Mouse (Mus musculus) forebrain, embryonic 13.5 days (tissue): Measurements from ENCODE around the gene Jph2. TPM values are rescaled to one million over a fixed set of nuclear protein-coding genes. Genes with fewer than 3 reads are reported as not detected.

Source experiments
- ATAC-seq: fragments of 200-750 bp; cut with Nextera tagmentation; 2 replicates; pipeline ENCODE4 v1.8.0; 2017
- H3K27ac ChIP-seq: fragments of 300-500 bp; sonication (generic); 2 replicates; pipeline ENCODE4 v1.5.1; 2015; ENCODE audit warnings: inconsistent platforms, mild to moderate bottlenecking, moderate library complexity
- H3K27me3 ChIP-seq: fragments of 300-500 bp; sonication (generic); 2 replicates; pipeline ENCODE4 v1.6.1; 2015; ENCODE audit warnings: mild to moderate bottlenecking, inconsistent platforms
- H3K36me3 ChIP-seq: fragments of 300-500 bp; sonication (generic); 2 replicates; pipeline ENCODE4 v1.6.1; 2015; ENCODE audit warnings: mild to moderate bottlenecking, inconsistent platforms; ENCODE audit not compliant: poor library complexity, severe bottlenecking
- H3K4me1 ChIP-seq: fragments of 300-500 bp; sonication (generic); 2 replicates; pipeline ENCODE4 v1.6.1; 2015; ENCODE audit warnings: inconsistent platforms
- H3K4me2 ChIP-seq: fragments of 300-500 bp; sonication (generic); 2 replicates; pipeline ENCODE4 v1.6.1; 2015; ENCODE audit warnings: inconsistent platforms, mild to moderate bottlenecking, moderate library complexity
- H3K4me3 ChIP-seq: fragments of 300-500 bp; sonication (generic); 2 replicates; pipeline ENCODE4 v1.5.1; 2015; ENCODE audit warnings: mild to moderate bottlenecking, inconsistent platforms
- H3K9ac ChIP-seq: fragments of 300-500 bp; sonication (generic); 2 replicates; pipeline ENCODE4 v1.6.1; 2015; ENCODE audit warnings: mild to moderate bottlenecking, inconsistent platforms
- H3K9me3 ChIP-seq: fragments of 300-500 bp; sonication (generic); replicated peaks from 2 replicates; pipeline ENCODE4 v1.6.1; 2016; ENCODE audit warnings: inconsistent platforms
- WGBS: fragments of 180-500 bp; shearing (Covaris S2); methylation state at CpG from one replicate; pipeline ENCODE4 v1.1.7; 2015; 5-methylcytosine and 5-hydroxymethylcytosine counted together
- polyA plus RNA-seq: library from polyadenylated mRNA; unstranded; fragments of >200 nt; fragmentation: Nextera tagmentation; extraction: Ambion mirVana; gene quantifications from 2 replicates; pipeline ENCODE4 v1.2.1, GENCODE M21; 2015

Jph2 gene
- polyA plus RNA-seq, 1 experiment from 2014 or later: 0.12 TPM

- Histone ChIP-seq H3K27ac (no peak overlapping the region), H3K4me1 (no peaks in the 10 kb centered on the region), H3K4me3 (no peak overlapping the region), H3K4me2 (no peak overlapping the region), H3K36me3 (no peaks in the 10 kb centered on the region), H3K9me3 (0 out of 2 replicates have a peak, but pooled peaks cover 4% of the 10 kb centered on the region), H3K27me3 (peaks cover 36% of the 10 kb centered on the region), H3K9ac (no peak overlapping the region)
- ATAC-seq: no peak
- WGBS: 86% methylated on average over 5 of the region's 5 CpGs
Observed at GRCm38 (mm10) chr2:163379366-163379765, 18.4 kb downstream of the Jph2 start.

- H3K27ac ChIP-seq: no peak overlapping the region
- no peak overlapping the region for H3K4me3 ChIP-seq
- no peak overlapping the region for H3K9ac ChIP-seq
- H3K9me3 ChIP-seq: 0 out of 2 replicates have a peak, but pooled peaks cover 4% of the 10 kb centered on the region
- peaks cover 39% of the 10 kb centered on the region for H3K27me3 ChIP-seq
- H3K4me1 ChIP-seq: no peaks in the 10 kb centered on the region
- WGBS: 40% methylated on average over 33 of the region's 33 CpGs
- no peak for ATAC-seq
- no peak overlapping the region for H3K4me2 ChIP-seq
- H3K36me3 ChIP-seq: no peaks in the 10 kb centered on the region
Observed at GRCm38 (mm10) chr2:163376082-163376481, 21.7 kb downstream of the Jph2 start.

- Histone ChIP-seq H3K36me3 (no peaks in the 10 kb centered on the region), H3K4me2 (no peak overlapping the region), H3K27ac (no peak overlapping the region), H3K9ac (no peak overlapping the region), H3K4me1 (no peaks in the 10 kb centered on the region), H3K9me3 (0 out of 2 replicates have a peak, but pooled peaks cover 4% of the 10 kb centered on the region), H3K4me3 (no peak overlapping the region), H3K27me3 (peaks cover 39% of the 10 kb centered on the region)
- no peak for ATAC-seq
- WGBS: 50% methylated on average over 35 of the region's 35 CpGs
Observed at GRCm38 (mm10) chr2:163375468-163375867, 22.3 kb downstream of the Jph2 start.

- 85% methylated on average over 1 of the region's 1 CpGs for WGBS
- no peak for ATAC-seq
- no peaks in the 10 kb centered on the region for H3K4me1 ChIP-seq
- H3K9ac ChIP-seq: no peak overlapping the region
- H3K27me3 ChIP-seq: peaks cover 36% of the 10 kb centered on the region
- H3K4me2 ChIP-seq: no peak overlapping the region
- no peak overlapping the region for H3K4me3 ChIP-seq
- H3K27ac ChIP-seq: no peak overlapping the region
- no peaks in the 10 kb centered on the region for H3K36me3 ChIP-seq
- 0 out of 2 replicates have a peak, but pooled peaks cover 4% of the 10 kb centered on the region for H3K9me3 ChIP-seq
Observed at GRCm38 (mm10) chr2:163372627-163373026, 25.2 kb downstream of the Jph2 start.

- Histone ChIP-seq H3K4me3 (no peak overlapping the region), H3K9ac (no peak overlapping the region), H3K4me2 (no peak overlapping the region), H3K27me3 (peaks cover 11% of the 10 kb centered on the region), H3K27ac (no peak overlapping the region), H3K9me3 (no peaks in the 10 kb centered on the region), H3K36me3 (no peaks in the 10 kb centered on the region), H3K4me1 (no peaks in the 10 kb centered on the region)
- WGBS: 58% methylated on average over 4 of the region's 4 CpGs
- no peak for ATAC-seq
Observed at GRCm38 (mm10) chr2:163370175-163370574, 27.6 kb downstream of the Jph2 start.

- Histone ChIP-seq H3K4me1 (no peaks in the 10 kb centered on the region), H3K9ac (no peak overlapping the region), H3K27me3 (no peaks in the 10 kb centered on the region), H3K9me3 (no peaks in the 10 kb centered on the region), H3K4me2 (no peak overlapping the region), H3K4me3 (no peak overlapping the region), H3K27ac (no peak overlapping the region), H3K36me3 (no peaks in the 10 kb centered on the region)
- 81% methylated on average over 18 of the region's 18 CpGs for WGBS
- ATAC-seq: no peak
Observed at GRCm38 (mm10) chr2:163364785-163365541, 32.8 kb downstream of the Jph2 start.

GRCm38 (mm10) chr2:163362940-163363921, 34.6 kb downstream of the Jph2 start:
- 83% methylated on average over 12 of the region's 12 CpGs for WGBS
- Histone ChIP-seq H3K27ac (no peak overlapping the region), H3K4me2 (no peak overlapping the region), H3K4me1 (no peaks in the 10 kb centered on the region), H3K27me3 (no peaks in the 10 kb centered on the region), H3K9me3 (no peaks in the 10 kb centered on the region), H3K36me3 (no peaks in the 10 kb centered on the region), H3K9ac (no peak overlapping the region), H3K4me3 (no peak overlapping the region)
- no peak for ATAC-seq

GRCm38 (mm10) chr2:163360858-163361623, 36.8 kb downstream of the Jph2 start:
- H3K4me1 ChIP-seq: no peaks in the 10 kb centered on the region
- ATAC-seq: no peak
- H3K4me2 ChIP-seq: no peak overlapping the region
- 84% methylated on average over 16 of the region's 16 CpGs for WGBS
- H3K36me3 ChIP-seq: no peaks in the 10 kb centered on the region
- no peak overlapping the region for H3K27ac ChIP-seq
- no peak overlapping the region for H3K9ac ChIP-seq
- no peak overlapping the region for H3K4me3 ChIP-seq
- no peaks in the 10 kb centered on the region for H3K27me3 ChIP-seq
- no peaks in the 10 kb centered on the region for H3K9me3 ChIP-seq

- WGBS: 70% methylated on average over 2 of the region's 2 CpGs
Observed at GRCm38 (mm10) chr2:163359253-163359652, 38.5 kb downstream of the Jph2 start.

GRCm38 (mm10) chr2:163358662-163359061, 39.1 kb downstream of the Jph2 start:
- Histone ChIP-seq H3K9ac (no peak overlapping the region), H3K27me3 (no peaks in the 10 kb centered on the region), H3K36me3 (no peaks in the 10 kb centered on the region), H3K4me3 (no peak overlapping the region), H3K27ac (no peak overlapping the region), H3K9me3 (no peaks in the 10 kb centered on the region), H3K4me2 (no peak overlapping the region), H3K4me1 (no peaks in the 10 kb centered on the region)
- ATAC-seq: no peak
- 83% methylated on average over 5 of the region's 5 CpGs for WGBS

More at GRCm38 (mm10) chr2:163359253-163359652, 38.5 kb downstream of the Jph2 start:
- H3K27ac ChIP-seq: no peak overlapping the region
- no peaks in the 10 kb centered on the region for H3K36me3 ChIP-seq
- H3K9ac ChIP-seq: no peak overlapping the region
- no peak overlapping the region for H3K4me3 ChIP-seq
- no peaks in the 10 kb centered on the region for H3K27me3 ChIP-seq
- ATAC-seq: no peak
- no peak overlapping the region for H3K4me2 ChIP-seq
- H3K4me1 ChIP-seq: no peaks in the 10 kb centered on the region
- no peaks in the 10 kb centered on the region for H3K9me3 ChIP-seq

GRCm38 (mm10) chr2:163356113-163356840, 41.5 kb downstream of the Jph2 start:
- WGBS: 89% methylated on average over 12 of the region's 12 CpGs
- Histone ChIP-seq H3K36me3 (no peaks in the 10 kb centered on the region), H3K9me3 (no peaks in the 10 kb centered on the region), H3K4me2 (no peak overlapping the region), H3K4me3 (no peak overlapping the region), H3K4me1 (no peaks in the 10 kb centered on the region), H3K27ac (no peak overlapping the region), H3K9ac (no peak overlapping the region), H3K27me3 (no peaks in the 10 kb centered on the region)
- ATAC-seq: no peak
